8 mouse cellular contexts compared by ENCODE assay signal in the genomic region with DNA sequence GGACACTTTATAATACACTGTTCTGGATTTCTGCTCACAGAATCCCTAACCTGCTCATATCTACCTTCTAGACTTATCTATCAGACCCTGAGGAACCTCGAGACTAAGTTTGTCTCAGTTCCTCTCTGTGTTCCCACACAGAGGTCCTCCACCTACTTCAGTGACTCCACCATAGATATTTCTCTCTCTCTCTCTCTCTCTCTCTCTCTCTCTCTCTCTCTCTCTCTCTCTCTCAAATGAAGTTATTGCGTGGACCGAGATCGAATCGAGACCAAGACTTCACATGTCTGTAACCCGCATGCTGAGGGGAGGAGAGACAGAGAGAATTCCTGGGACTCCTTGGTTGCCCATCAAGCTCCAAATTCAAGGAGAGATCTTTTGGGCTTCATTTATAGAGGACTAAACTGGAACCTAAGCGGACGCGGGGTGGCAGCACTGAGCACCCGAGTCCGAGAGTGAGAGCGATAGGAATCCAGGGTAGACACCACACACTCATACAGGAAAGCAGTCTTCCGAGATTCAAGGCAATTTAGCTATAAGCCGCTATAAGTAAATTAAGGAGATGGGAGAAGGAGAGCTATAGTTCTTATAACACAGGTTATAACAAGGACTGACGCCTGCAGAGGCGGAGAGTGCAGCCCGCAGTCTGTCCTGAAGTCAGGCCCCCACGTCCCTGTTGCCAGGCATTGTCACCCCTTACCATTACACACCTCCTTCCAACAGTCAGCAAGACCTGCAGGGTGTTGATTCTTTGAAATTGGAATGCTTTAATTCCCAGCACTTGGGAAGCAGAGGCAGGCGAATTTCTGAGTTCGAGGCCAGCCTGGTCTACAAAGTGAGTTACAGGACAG. TPM values are rescaled to one million over a fixed set of nuclear protein-coding genes. Genes with fewer than 3 reads are reported as not detected.
A peak's percentile ranks its signal among the peaks of the same experiment; 100 is the strongest.
DNase-seq lines count a peak whose midpoint lies in the region; ATAC-seq and TF ChIP-seq lines count a peak whose summit lies in the region.

No protein-coding gene starts in this region.

- H3K4me1 ChIP-seq in hindbrain, embryonic 14.5 days (replicated peaks; ENCODE audit: control insufficient read depth, insufficient read depth, low read length): no peaks in the 10 kb centered on the region

- no peaks in the 10 kb centered on the region for H3K36me3 ChIP-seq in hindbrain, embryonic 14.5 days (replicated peaks; ENCODE audit: control insufficient read depth, insufficient read depth)

- peak; percentile 76 for TF ChIP-seq CTCF in Patski (IDR thresholded peaks at IDR 0.05)

- ATAC-seq in Patski: peak; percentile 65
- peak; percentile 63; the same call in 1 of the 2 replicates for ATAC-seq in hindbrain, embryonic 14.5 days (ENCODE audit: low FRiP score)

- no peak for DNase-seq in Patski (ENCODE audit: low read depth, low spot score)
- peak; percentile 89 to 93 for DNase-seq in cerebellum, postnatal 25 days
- peak; percentile 80 to 81 for DNase-seq in frontal cortex, postnatal 25 days (ENCODE audit: low spot score in 2 of 2)
- DNase-seq in hindbrain, embryonic 14.5 days (ENCODE audit: low spot score): peak; percentile 89
- DNase-seq in left cerebral cortex, adult 11 months (ENCODE audit: low spot score): peak; percentile 74
- peak; percentile 82 to 89 for DNase-seq in lung, postnatal 4 days
- peak; percentile 82 for DNase-seq in right cerebral cortex, adult 18-20 months
- peak; percentile 62 for DNase-seq in urinary bladder, postnatal 10 days (ENCODE audit: low spot score)

- CTCF ChIA-PET in Patski (lab: Charles Lee): interaction anchor here (1.2 to 3.1 kb wide), 3 partner anchors 48 to 69 kb away, joined by 4 to 34 read pairs (median 5); no protein-coding TSS in a partner anchor

- H3K4me3 ChIP-seq in hindbrain, embryonic 14.5 days (replicated peaks; ENCODE audit: low read length): no peak overlapping the region; the same call in 1 of the 2 replicates

- H3K9me3 ChIP-seq in hindbrain, embryonic 14.5 days (ENCODE audit: control insufficient read depth, low read length): no peaks in the 10 kb centered on the region

- H3K27ac ChIP-seq in hindbrain, embryonic 14.5 days: no peak overlapping the region

- in situ Hi-C loops in Patski (cut with MboI; ENCODE audit: low pct_unique_long_range_greater_than_20kb): loop anchor here (10.0 kb wide), 1 partner anchor 325 kb away; the partner anchor contains the start of gene Olfr1396

- H3K4me2 ChIP-seq in hindbrain, embryonic 14.5 days (replicated peaks): peak overlapping the region; percentile 45

- no peak overlapping the region for H3K9ac ChIP-seq in hindbrain, embryonic 14.5 days

- WGBS in hindbrain, embryonic 14.5 days: 17% methylated on average over 20 of the region's 20 CpGs

- no peaks in the 10 kb centered on the region for H3K27me3 ChIP-seq in Patski
- H3K27me3 ChIP-seq in hindbrain, embryonic 14.5 days (ENCODE audit: control insufficient read depth, insufficient read depth, low read length): no peaks in the 10 kb centered on the region

- POLR2A ChIA-PET in Patski (lab: Charles Lee): interaction anchor here (0.6 kb wide), 3 partner anchors 55 to 318 kb away, joined by 3 to 5 read pairs (median 5); no protein-coding TSS in a partner anchor

RNA-seq across cellular contexts. Expression of gene Rack1, which starts 9.9 kb away (rescaled TPM):
- 1,050 TPM for polyA plus RNA-seq in Patski (2021)
- polyA plus RNA-seq in hindbrain, embryonic 14.5 days (2014; fragmentation: Nextera tagmentation; extraction: Ambion mirVana): 418 and 454 TPM in 2 replicates

RNA-seq across cellular contexts. Expression of gene Trim41, which starts 27.0 kb away (rescaled TPM):
- 63.9 TPM for polyA plus RNA-seq in Patski (2021)
- polyA plus RNA-seq in hindbrain, embryonic 14.5 days (2014; fragmentation: Nextera tagmentation; extraction: Ambion mirVana): 4.6 and 5.6 TPM in 2 replicates

RNA-seq across cellular contexts. Expression of gene Trim7, which starts 35.7 kb away (rescaled TPM):
- polyA plus RNA-seq in Patski (2021): 9.5 TPM
- 1.7 and 2.5 TPM in 2 replicates for polyA plus RNA-seq in hindbrain, embryonic 14.5 days (2014; fragmentation: Nextera tagmentation; extraction: Ambion mirVana)

RNA-seq across cellular contexts. Expression of gene Gm12184, which starts 36.3 kb away (rescaled TPM):
- 3.4 TPM for polyA plus RNA-seq in Patski (2021)
- 1.6 and 2.4 TPM in 2 replicates for polyA plus RNA-seq in hindbrain, embryonic 14.5 days (2014; fragmentation: Nextera tagmentation; extraction: Ambion mirVana)
